Mouse (Mus musculus): ENCODE measurements around the gene Tdrd9. TPM values are rescaled to one million over a fixed set of nuclear protein-coding genes. Genes with fewer than 3 reads are reported as not detected.

Tdrd9 gene
- total RNA-seq, 2 experiments from 2014 or later = 0.39 TPM; not detected in 1

DNA sequence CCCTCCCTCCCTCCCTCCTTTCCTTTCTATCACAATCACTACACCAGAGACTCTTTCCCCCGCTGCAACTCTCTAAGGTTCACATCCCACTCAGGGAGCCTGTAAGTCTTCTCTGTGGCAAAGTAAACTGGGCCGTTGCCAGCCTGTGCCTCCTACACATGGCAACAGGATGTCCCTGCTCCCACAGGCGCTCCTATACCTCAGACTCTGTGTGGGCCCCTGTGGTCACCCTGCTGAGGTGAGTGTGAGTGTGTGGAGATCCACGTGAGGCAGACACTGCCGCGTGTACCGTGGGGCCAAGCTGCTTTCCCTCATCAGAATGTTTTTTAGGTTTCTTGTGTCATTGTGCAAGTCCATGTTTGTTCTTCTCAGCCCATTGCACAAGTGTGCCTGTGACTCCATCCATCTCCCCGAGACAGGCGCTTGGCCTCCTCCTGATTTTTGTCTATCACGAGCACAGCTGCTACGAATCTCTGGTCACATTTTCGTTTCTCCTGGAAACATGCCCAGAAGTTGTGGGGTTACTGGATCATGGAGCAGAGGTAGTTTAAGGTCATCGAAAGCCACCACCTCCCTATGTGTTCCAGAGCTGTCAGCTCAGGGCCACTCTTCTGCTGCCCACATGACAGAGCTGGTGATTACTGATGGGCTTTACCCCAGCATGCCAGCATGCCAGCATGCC, 124.8 kb downstream of the Tdrd9 start:
- intact Hi-C loops (cut with DNase I) = loop anchor here (5.0 to 10.0 kb wide), 2 partner anchors 219 to 351 kb away; no protein-coding TSS in a partner anchor
- peak; percentile 54 to 55 for DNase-seq (ENCODE audit: low spot score in 2 of 2)

GRCm38 (mm10) chr12:112096733-112097117, 125.4 kb downstream of the Tdrd9 start:
- DNase-seq (ENCODE audit: low spot score in 2 of 2) = no peak
- intact Hi-C loops (cut with DNase I) = loop anchor here (5.0 to 10.0 kb wide), 2 partner anchors 219 to 352 kb away; no protein-coding TSS in a partner anchor

- DNase-seq (ENCODE audit: low spot score in 2 of 2) = no peak
- intact Hi-C loops (cut with DNase I) = no loop called here
Measured at GRCm38 (mm10) chr12:112100106-112100505, 128.7 kb downstream of the Tdrd9 start.

DNA sequence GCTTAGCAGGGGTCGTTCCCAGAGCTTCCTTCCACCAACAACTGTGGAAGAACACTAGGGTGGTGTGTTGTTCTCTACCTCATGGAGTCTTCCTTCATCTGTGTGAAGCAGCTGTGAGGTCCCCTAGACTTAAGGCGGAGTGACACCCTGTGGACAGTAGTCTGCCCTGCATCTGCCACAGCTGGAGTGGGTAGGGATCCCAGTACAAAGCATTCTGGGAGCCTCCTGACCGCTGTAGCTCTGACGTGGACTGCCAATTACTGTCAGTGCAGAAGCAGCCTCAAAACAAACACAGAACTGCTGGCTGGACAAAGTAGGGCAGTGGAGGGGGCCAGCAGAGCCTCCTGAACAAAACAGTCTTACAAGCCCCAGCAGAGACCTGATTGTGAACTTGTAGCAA, 129.7 kb downstream of the Tdrd9 start:
- intact Hi-C loops (cut with DNase I) = no loop called here
- no peak for DNase-seq (ENCODE audit: low spot score in 2 of 2)

- intact Hi-C loops (cut with DNase I) = no loop called here
- no peak for DNase-seq (ENCODE audit: low spot score in 2 of 2)
Measured at GRCm38 (mm10) chr12:112103179-112103578, 131.8 kb downstream of the Tdrd9 start.

DNA sequence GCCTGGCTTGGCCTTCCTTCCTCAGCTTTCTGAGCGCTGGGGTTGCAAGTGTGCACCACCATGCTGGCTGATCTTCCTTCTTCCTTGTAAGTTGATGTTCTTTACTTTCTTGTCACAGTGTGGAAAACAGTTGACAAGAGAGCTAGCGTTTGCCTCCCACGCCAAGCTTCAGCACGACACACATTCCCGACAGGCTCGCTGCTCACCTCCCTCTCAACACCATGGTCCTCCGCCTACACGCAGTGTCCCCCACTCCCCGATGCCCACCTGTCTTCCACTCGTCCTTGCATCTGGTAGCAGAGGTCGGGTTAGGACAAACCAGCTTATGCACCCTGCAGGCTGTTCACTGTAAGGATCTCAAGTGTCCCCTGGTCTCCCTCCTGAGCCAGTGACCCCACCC, 133.5 kb downstream of the Tdrd9 start:
- intact Hi-C loops (cut with DNase I) = no loop called here
- DNase-seq (ENCODE audit: low spot score in 2 of 2) = no peak

GRCm38 (mm10) chr12:112106541-112106971, 135.2 kb downstream of the Tdrd9 start, which contains the start of gene Aspg:
Gene Aspg, plus strand, starts transcription at chr12:112106679.
- no peak for DNase-seq (ENCODE audit: low spot score in 2 of 2)
- intact Hi-C loops (cut with DNase I) = no loop called here

DNA sequence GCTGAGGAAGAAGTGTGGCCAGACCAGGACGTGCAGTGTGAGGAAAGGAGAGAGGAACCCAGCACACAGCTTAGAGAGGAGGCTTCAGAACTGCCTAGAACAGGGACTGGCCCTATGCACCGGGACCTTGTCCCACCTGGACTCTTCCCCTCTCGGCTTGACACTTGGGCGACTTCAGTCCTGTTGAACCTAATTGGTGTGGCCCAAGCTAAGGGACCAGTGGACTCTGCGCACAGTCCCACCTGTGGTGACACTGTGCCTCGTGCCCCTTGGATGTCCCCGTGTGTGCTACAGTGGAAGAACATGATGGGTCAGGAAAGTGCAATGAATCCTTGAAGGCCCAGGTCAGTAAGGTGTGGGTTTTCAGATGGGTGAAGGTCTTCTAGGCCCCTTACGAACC, 136.3 kb downstream of the Tdrd9 start:
- intact Hi-C loops (cut with DNase I) = no loop called here
- DNase-seq (ENCODE audit: low spot score in 2 of 2) = no peak

- intact Hi-C loops (cut with DNase I) = no loop called here
- no peak for DNase-seq (ENCODE audit: low spot score in 2 of 2)
Measured at GRCm38 (mm10) chr12:112108696-112109445, 137.5 kb downstream of the Tdrd9 start.

DNA sequence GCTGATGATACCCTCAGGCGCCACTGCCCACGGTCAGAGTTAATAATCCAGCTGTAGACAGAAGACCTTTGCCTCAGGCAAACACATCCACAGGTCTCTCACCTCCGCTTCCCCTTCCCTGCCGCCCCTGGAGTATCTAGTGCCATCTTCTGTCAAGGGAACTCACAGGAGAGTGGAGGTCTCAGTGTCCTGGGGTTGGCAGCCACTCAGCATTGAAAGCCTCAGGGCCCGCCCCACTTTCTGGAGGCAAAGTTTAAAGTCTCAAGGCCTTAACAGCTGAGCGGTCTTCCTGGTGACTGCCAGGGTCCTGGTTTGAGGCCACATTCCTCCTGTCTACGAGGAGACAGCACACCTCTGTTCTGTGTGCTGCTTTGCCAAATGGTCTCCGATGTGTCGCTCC, 138.3 kb downstream of the Tdrd9 start:
- no peak for DNase-seq (ENCODE audit: low spot score in 2 of 2)
- intact Hi-C loops (cut with DNase I) = no loop called here

DNA sequence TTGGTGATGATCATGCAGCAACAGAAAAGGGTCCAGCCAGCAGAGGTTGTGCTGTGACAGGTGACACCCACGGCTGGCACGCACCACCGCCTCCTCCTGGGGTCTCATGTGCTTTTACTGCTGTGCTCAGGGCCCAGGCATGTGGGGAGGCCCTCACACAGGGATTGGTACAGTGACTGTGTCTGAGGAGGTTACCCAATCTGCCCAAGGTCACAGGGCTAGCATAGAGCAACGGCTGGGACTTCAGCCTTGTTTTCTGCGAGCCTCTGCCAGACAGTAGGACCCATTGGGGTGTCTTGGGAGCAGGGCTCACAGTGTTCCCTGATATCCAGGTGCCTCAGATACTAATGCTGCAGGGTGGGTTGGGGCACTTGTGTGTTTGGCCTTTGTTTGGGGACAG, 140.0 kb downstream of the Tdrd9 start:
- DNase-seq (ENCODE audit: low spot score in 2 of 2) = no peak
- intact Hi-C loops (cut with DNase I) = no loop called here

DNA sequence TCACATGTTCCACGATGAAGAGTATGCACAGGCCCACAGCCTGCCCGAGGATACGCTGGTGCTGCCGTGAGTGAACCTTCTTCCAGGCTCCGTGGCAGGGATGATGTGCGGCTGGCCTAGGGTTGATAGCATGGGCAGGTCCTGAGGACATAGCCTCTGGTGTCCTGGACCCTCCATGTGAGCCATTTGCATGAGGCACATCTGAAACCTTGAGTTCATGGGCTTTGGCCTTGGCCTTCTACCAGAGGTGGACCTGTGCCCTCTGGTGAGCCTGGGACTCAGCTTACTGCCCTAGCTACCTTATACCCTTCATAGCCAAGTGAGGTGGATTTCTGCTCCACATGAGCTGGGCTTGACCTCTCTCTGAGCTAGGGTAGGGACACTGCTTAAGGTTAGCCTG, 140.9 kb downstream of the Tdrd9 start:
- intact Hi-C loops (cut with DNase I) = loop anchor here (2.0 kb wide), 1 partner anchor 431 kb away; no protein-coding TSS in a partner anchor
- no peak for DNase-seq (ENCODE audit: low spot score in 2 of 2)

DNA sequence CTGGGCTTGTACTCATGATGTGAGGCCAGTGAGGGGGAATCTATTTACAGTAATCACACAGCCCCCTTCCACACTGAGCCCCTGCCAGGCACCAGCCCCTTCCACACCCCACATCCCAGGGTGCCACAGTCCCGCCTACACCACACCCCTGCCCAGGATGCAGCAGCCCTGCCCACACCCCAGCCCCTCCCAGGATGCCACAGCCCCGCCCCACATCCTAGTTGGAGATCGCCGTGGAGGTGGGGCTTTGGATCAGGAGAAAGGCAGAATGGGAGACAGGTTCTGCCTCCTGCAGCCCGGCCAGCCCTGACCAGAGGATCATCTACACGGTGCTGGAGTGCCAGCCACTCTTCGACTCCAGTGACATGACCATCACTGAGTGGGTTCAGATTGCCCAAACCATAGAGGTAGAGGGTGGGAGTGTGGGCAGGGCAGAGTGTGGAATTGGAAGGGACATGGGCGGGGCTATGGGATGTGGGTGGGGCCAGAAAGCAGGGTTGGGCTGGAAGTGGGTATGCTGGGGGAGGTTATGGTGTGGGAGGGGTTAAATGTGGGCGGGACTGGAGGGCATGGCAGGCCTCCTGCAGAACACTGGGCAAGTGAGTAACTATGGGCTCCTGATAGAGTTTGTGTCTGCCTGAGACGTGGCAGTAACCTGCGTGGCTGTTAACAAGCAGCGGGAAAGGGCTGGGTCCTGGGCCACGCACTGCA, 141.5 kb downstream of the Tdrd9 start:
- intact Hi-C loops (cut with DNase I) = loop anchor here (1.0 to 2.0 kb wide), 2 partner anchors 27 to 430 kb away; no protein-coding TSS in a partner anchor

DNA sequence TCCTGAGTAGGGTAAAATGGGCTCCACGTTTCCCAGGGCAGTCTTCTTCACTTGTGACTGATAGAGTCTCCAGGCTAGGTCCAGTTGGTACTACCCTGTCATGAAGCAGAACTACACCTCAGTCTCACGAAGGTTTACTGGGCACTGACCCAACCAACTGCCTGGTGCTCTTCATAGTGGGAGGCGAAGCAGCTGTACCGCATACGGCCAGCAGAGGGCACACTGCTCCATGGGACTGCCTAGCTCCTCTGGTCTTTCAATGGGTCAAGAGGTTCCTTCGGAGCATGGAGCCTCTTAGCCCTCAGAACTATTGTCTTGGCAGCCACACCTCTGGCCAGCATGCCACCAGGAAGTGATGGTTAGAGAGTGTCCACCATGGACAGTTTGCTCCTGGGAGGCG, 142.4 kb downstream of the Tdrd9 start:
- intact Hi-C loops (cut with DNase I) = loop anchor here (1.0 to 2.0 kb wide), 2 partner anchors 27 to 429 kb away; no protein-coding TSS in a partner anchor
- DNase-seq (ENCODE audit: low spot score in 2 of 2) = peak; percentile 78 to 81

More for the DNA sequence above, 141.5 kb downstream of the Tdrd9 start:
- DNase-seq (ENCODE audit: low spot score in 2 of 2) = no peak

- peak in 1 of 2 experiments; percentile 49 for DNase-seq (ENCODE audit: low spot score in 2 of 2)
- intact Hi-C loops (cut with DNase I) = no loop called here
Measured at GRCm38 (mm10) chr12:112117006-112117405, 145.6 kb downstream of the Tdrd9 start.

GRCm38 (mm10) chr12:112117649-112118048, 146.3 kb downstream of the Tdrd9 start:
- intact Hi-C loops (cut with DNase I) = no loop called here
- peak; percentile 75 to 88 for DNase-seq (ENCODE audit: low spot score in 2 of 2)
